Mouse (Mus musculus) testis, adult 2 months (tissue): ENCODE results near the gene Nudt22.
"Not testable (repeated sequence)": the region's sequence is repeated elsewhere in the genome, so short reads cannot be mapped to it uniquely, and the experiment has no call there.

Experiments used
- CTCF ChIP-seq: fragments of 200-500 bp; IDR thresholded peaks from 2 replicates; pipeline ENCODE4 v1.5.1; 2012; ENCODE audit warnings: low read depth, mild to moderate bottlenecking, inconsistent platforms, low read length, moderate library complexity; ENCODE audit not compliant: control insufficient read depth, insufficient read depth, insufficient replicate concordance
- POLR2A ChIP-seq: fragments of 200-500 bp; IDR thresholded peaks from 2 replicates; pipeline ENCODE4 v1.6.1; 2012; ENCODE audit warnings: low read depth, mild to moderate bottlenecking, inconsistent platforms, low read length, moderate library complexity; ENCODE audit not compliant: control insufficient read depth

GRCm38 (mm10) chr19:6991166-6991565 is 4.8 kb downstream of the Nudt22 start:
- not testable (repeated sequence) for TF ChIP-seq CTCF, POLR2A
